Mouse (Mus musculus) neural tube, embryonic 11.5 days (tissue): ENCODE measurements around the gene Hoxd11. TPM values are rescaled to one million over a fixed set of nuclear protein-coding genes. Genes with fewer than 3 reads are reported as not detected.

Experiments
- ATAC-seq: fragments of 200-750 bp; cut with Nextera tagmentation; 2 replicates; pipeline ENCODE4 v1.8.0; 2017; ENCODE audit warnings: moderate number of reproducible peaks, mild to moderate bottlenecking, moderate TSS enrichment, moderate library complexity; ENCODE audit not compliant: insufficient read depth, low FRiP score, low TSS enrichment
- DNase-seq: peaks from one replicate; pipeline ENCODE4 v3.0.0-alpha.2; 2015; ENCODE audit warnings: low spot score
- H3K27ac ChIP-seq: fragments of 300-500 bp; sonication (generic); 2 replicates; pipeline ENCODE4 v1.5.1; 2014; ENCODE audit warnings: low read depth, mild to moderate bottlenecking, low read length
- H3K27me3 ChIP-seq: fragments of 300-500 bp; sonication (generic); 2 replicates; pipeline ENCODE4 v1.6.1; 2014; ENCODE audit warnings: mild to moderate bottlenecking, low read length, mixed read lengths; ENCODE audit not compliant: control insufficient read depth, insufficient read depth
- H3K36me3 ChIP-seq: fragments of 300-500 bp; sonication (generic); 2 replicates; pipeline ENCODE4 v1.6.1; 2014; ENCODE audit warnings: mild to moderate bottlenecking, low read length, moderate library complexity, mixed read lengths; ENCODE audit not compliant: control insufficient read depth, insufficient read depth
- H3K4me1 ChIP-seq: fragments of 300-500 bp; sonication (generic); 2 replicates; pipeline ENCODE4 v1.6.1; 2014; ENCODE audit warnings: low read length, mixed read lengths; ENCODE audit not compliant: control insufficient read depth, insufficient read depth
- H3K4me2 ChIP-seq: fragments of 300-500 bp; sonication (generic); 2 replicates; pipeline ENCODE4 v1.6.1; 2014; ENCODE audit warnings: low read depth, mild to moderate bottlenecking, moderate library complexity
- H3K4me3 ChIP-seq: fragments of 300-500 bp; sonication (generic); 2 replicates; pipeline ENCODE4 v1.5.1; 2014; ENCODE audit warnings: low read depth, low read length
- H3K9ac ChIP-seq: fragments of 300-500 bp; sonication (generic); 2 replicates; pipeline ENCODE4 v1.6.1; 2014; ENCODE audit warnings: mild to moderate bottlenecking, low read length
- H3K9me3 ChIP-seq: fragments of 300-500 bp; sonication (generic); 2 replicates; pipeline ENCODE4 v1.6.1; 2016; ENCODE audit warnings: low read length; ENCODE audit not compliant: control insufficient read depth
- WGBS: fragments of 180-500 bp; shearing (Covaris S2); extraction: QIAGEN DNeasy Blood & Tissue Kit; methylation state at CpG from one replicate; pipeline ENCODE4 v1.1.7; 2014; 5-methylcytosine and 5-hydroxymethylcytosine counted together
- polyA plus RNA-seq: library from polyadenylated mRNA; unstranded; fragments of >200 nt; fragmentation: Nextera tagmentation; extraction: Ambion mirVana; gene quantifications from 2 replicates; pipeline ENCODE4 v1.2.1, GENCODE M21; 2014

The Hoxd11 gene
- polyA plus RNA-seq, 1 experiment from 2014 or later, result 8.5 TPM

DNA sequence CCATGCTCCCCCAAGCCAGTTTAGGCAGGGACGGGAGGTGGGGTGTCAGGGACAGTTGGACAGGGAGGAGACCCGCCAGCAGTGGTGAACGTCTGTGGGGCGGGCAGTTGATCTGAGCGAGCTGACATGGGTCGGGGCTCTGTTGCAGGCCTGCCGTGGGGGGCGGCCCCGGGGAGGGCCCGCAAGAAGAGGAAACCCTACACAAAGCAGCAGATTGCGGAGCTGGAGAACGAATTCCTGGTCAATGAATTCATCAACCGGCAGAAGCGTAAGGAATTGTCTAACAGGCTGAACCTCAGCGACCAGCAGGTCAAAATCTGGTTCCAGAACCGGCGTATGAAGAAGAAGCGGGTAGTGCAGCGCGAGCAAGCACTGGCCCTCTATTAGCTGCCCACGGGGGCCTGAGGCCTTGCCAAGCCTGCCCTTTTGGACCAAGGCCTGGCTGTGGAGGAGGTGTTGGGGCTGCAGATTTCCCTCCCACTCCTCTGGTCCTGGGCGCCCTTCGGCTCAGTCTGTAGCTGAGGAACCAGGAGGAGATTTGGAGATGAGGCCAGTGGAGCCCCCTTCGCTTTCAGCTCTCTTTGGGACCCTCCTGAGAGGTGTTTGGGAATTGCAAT lies 3.6 kb upstream of the Hoxd11 start:
- no peak overlapping the region for H3K9ac ChIP-seq
- WGBS, result 3% methylated on average over 24 of the region's 24 CpGs
- H3K9me3 ChIP-seq, result no peaks in the 10 kb centered on the region
- ATAC-seq (no peak), DNase-seq (peak; percentile 28)
- 0 out of 2 replicates have a peak, but pooled peaks cover 6% of the 10 kb centered on the region for H3K4me1 ChIP-seq
- H3K4me3 ChIP-seq, result peak overlapping the region; percentile 15
- peaks cover 100% of the 10 kb centered on the region for H3K27me3 ChIP-seq
- no peak overlapping the region for H3K27ac ChIP-seq
- peak overlapping the region; percentile 13 for H3K4me2 ChIP-seq
- no peaks in the 10 kb centered on the region for H3K36me3 ChIP-seq

DNA sequence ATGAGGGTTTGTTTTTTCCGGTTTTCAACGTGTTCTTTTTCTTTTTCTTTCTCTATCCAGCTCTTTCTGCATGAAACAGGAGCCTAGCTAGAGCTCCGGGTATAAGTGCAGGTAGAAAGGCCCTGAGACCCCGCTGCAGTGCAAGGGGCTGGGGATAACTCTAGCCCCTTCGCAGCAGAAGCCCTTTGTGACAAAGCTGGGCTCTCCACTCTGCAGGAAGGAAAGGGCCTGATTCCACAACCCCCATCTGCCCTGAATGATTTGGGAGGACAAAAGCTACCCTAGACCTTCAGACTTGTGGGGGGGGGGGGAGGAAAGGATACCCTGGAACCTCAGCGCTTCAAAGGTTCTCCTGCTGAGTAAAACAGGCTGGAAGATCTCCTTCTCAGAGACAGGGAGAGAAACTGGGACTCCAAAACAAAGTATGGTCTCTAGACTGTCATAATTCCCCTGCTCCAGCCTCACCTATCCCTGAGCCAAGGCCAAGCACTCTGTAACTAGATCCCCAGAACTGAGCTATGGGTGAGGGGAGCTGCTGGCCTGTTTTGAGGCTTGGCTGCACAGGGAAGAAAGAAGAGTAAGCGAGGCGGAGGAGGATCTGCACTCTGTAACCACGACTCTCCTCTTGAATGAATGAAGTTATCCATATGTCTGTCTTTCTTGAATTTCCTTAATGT lies 2.8 kb upstream of the Hoxd11 start:
- Histone ChIP-seq H3K36me3 (no peaks in the 10 kb centered on the region), H3K4me3 (0 out of 2 replicates have a peak overlapping the region, but pooled peaks have one; percentile 4), H3K27ac (no peak overlapping the region), H3K4me2 (no peak overlapping the region; the same call in 1 of the 2 replicates), H3K27me3 (peaks cover 100% of the 10 kb centered on the region), H3K4me1 (0 out of 2 replicates have a peak, but pooled peaks cover 6% of the 10 kb centered on the region), H3K9ac (0 out of 2 replicates have a peak overlapping the region, but pooled peaks have one; percentile 1), H3K9me3 (no peaks in the 10 kb centered on the region)
- ATAC-seq (no peak), DNase-seq (peak; percentile 22)
- WGBS, result 3% methylated on average over 9 of the region's 9 CpGs

DNA sequence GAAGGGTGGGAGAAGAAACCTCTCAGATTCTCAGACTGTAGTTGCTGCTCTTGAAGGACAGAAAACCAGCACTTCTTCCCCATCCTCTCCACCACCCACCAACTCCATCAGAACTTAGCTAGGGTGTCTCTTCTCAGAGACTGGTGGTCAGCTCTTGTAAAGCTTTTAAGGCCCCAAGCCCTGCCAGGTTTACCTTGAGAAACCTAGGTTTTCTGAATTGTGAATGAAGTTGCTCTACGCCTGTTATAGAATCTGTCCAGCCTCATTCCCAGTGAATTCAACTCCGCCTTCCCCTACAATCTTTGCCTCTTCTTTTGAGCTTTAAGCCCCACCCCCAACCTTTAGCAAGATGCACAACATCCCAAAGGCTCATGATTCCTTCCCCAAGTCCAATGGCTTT lies 2.3 kb upstream of the Hoxd11 start:
- peak; percentile 24 for DNase-seq
- Histone ChIP-seq H3K36me3 (no peaks in the 10 kb centered on the region), H3K27ac (no peak overlapping the region), H3K27me3 (peaks cover 100% of the 10 kb centered on the region), H3K4me1 (0 out of 2 replicates have a peak, but pooled peaks cover 6% of the 10 kb centered on the region), H3K9me3 (no peaks in the 10 kb centered on the region), H3K4me2 (no peak overlapping the region), H3K9ac (no peak overlapping the region), H3K4me3 (no peak overlapping the region)
- no peak for ATAC-seq
- WGBS, result 5% methylated on average over 2 of the region's 2 CpGs

DNA sequence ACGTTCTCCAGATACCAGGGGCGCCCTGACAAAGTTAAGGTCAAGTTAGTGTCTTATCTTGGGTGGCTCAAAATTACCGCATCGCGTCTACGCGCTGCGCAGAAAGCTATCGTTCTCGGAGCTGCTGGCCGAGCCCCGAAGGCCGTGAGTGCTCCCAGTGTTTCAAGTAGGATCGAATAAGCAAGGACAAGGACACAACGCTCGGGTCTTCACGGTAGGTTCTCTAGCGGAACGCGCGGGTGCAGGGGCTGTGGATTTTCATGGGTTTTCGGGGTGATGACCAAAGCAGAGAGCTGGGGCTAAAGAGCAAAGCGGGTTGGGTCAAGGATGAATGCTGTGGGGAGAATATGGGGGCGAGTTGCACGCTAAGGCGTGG lies 227 bp downstream of the Hoxd11 start:
- peak overlapping the region; percentile 15; the same call in 1 of the 2 replicates for H3K4me2 ChIP-seq
- H3K9ac ChIP-seq, result no peak overlapping the region; the same call in 1 of the 2 replicates
- peak overlapping the region; percentile 41 for H3K4me3 ChIP-seq
- H3K9me3 ChIP-seq, result no peaks in the 10 kb centered on the region
- ATAC-seq (no peak), DNase-seq (peak; percentile 43)
- no peak overlapping the region; the same call in 1 of the 2 replicates for H3K27ac ChIP-seq
- peaks cover 100% of the 10 kb centered on the region for H3K27me3 ChIP-seq
- H3K4me1 ChIP-seq, result 0 out of 2 replicates have a peak, but pooled peaks cover 2% of the 10 kb centered on the region
- no peaks in the 10 kb centered on the region for H3K36me3 ChIP-seq
- under 1% methylated on average over 26 of the region's 26 CpGs for WGBS

DNA sequence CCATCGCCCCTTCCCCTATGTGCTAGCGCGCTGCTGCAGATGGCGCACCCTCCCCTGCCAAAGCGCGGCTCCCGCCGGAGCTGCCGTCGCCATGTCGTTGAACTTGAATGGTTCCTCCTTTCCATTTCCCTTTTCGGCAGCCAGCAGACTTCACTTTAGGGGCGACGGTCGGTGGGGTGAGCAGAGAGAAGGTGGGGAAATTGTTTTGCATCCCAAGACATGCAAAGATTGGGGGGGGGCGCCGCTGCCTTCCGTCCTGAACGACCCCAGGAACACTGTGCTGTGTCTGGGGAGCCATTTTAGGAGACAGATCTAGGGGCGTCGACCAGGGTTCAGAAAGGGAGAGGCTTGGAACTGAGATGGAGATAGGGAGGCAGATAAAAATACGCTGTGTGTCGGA lies 623 bp downstream of the Hoxd11 start:
- H3K27ac ChIP-seq, result no peak overlapping the region; the same call in 1 of the 2 replicates
- H3K4me2 ChIP-seq, result peak overlapping the region; percentile 15
- H3K9me3 ChIP-seq, result no peaks in the 10 kb centered on the region
- H3K4me3 ChIP-seq, result peak overlapping the region; percentile 41
- H3K27me3 ChIP-seq, result peaks cover 100% of the 10 kb centered on the region
- no peaks in the 10 kb centered on the region for H3K36me3 ChIP-seq
- WGBS, result under 1% methylated on average over 22 of the region's 23 CpGs
- no peak overlapping the region; the same call in 1 of the 2 replicates for H3K9ac ChIP-seq
- ATAC-seq (no peak), DNase-seq (no peak)
- H3K4me1 ChIP-seq, result 0 out of 2 replicates have a peak, but pooled peaks cover 2% of the 10 kb centered on the region

DNA sequence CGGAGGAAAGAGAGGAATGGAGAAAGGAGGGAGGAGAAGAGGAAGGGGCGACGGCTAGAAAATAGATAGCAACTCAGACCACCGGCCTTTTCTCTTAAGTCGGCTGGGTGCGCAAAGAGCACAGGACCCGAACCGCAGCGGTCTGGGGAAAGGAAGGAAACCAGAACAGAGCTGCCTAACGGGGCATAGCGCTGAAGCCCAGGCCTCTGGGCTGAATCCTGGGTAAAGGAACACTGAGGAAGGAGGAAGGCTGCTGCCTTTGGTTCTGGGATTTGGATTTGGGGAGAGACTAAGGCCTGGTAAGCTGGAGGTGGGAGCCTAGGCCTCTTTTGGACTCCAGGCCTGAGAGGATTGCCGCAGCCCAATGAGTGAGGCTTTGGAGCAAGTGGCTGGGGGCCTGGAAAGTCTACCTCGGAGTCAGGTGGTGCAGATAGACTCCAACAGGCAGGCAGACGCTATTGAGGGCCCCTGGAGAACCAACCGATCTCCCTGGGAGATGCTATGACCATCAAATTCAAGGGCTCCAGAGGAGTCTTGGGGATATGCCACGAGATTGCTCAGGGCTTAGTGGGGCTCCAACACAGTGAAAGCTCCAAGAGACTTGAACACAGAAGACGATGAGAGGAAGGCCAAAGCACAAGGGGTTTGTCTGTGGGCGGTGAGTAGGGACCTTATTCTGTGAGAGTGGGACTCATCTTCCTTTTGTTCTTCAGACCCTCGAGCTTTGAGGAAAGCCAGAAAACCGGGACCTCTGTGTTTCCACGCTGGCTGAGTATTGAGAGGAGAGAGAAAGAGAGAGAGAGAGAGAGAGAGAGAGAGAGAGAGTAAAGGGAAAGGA lies 1.4 kb downstream of the Hoxd11 start:
- peak; percentile 29 for DNase-seq
- WGBS, result 2% methylated on average over 21 of the region's 21 CpGs
- no peaks in the 10 kb centered on the region for H3K4me1 ChIP-seq
- peak overlapping the region; percentile 46 for H3K9ac ChIP-seq
- H3K27me3 ChIP-seq, result peaks cover 100% of the 10 kb centered on the region
- ATAC-seq, result no peak
- H3K4me3 ChIP-seq, result peak overlapping the region; percentile 41
- no peaks in the 10 kb centered on the region for H3K36me3 ChIP-seq
- peak overlapping the region; percentile 15 for H3K4me2 ChIP-seq
- H3K9me3 ChIP-seq, result no peaks in the 10 kb centered on the region
- H3K27ac ChIP-seq, result no peak overlapping the region

DNA sequence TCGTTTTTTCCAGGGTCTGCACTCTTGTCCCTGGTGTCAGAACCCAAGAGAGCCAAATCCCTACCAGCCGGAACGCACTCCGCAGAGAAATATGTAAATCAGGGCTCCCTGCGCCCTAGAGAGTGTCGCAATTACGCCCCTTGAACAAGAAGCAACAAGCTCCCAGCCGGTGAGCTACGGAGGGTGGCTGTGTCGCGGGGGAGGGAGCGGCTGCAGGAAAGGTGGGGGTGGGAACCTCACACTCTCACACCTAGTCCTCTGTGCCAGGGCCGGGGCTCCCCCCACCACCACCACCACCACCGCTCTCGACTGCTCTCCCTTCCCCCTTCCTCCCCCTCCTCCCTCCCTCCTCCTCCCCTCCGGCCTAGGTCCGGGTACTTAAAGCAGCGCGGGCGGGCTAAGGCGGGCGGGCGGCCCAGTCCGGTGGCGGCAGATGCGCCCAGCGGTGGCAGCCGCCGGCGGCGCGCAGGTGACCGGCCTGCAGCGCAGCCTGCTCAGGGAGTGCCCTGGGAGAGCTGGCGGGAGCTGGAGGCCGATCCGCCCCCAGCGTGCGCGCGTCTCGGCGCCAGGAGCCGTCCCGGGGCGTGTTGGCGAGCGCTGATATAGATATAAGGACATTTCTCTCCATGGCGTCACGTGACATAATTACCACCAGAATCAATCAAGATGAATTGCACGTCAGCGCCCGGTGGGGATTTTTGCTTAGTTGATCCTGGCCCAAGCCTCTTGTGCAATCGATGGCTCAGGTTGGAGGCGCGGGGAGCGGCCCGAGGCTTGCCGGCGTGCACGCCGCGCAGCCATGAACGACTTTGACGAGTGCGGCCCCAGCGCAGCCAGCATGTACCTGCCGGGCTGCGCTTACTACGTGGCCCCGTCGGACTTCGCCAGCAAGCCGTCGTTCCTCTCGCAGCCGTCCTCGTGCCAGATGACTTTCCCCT lies 2.5 kb downstream of the Hoxd11 start:
- peak overlapping the region; percentile 70 for H3K9ac ChIP-seq
- WGBS, result under 1% methylated on average over 73 of the region's 78 CpGs
- no peaks in the 10 kb centered on the region for H3K36me3 ChIP-seq
- 0 out of 2 replicates have a peak overlapping the region, but pooled peaks have one; percentile 39 for H3K27ac ChIP-seq
- ATAC-seq (peak; percentile 28; the same call in 1 of the 2 replicates), DNase-seq (peak; percentile 58)
- peaks cover 98% of the 10 kb centered on the region for H3K27me3 ChIP-seq
- no peaks in the 10 kb centered on the region for H3K9me3 ChIP-seq
- H3K4me1 ChIP-seq, result no peaks in the 10 kb centered on the region
- H3K4me3 ChIP-seq, result peak overlapping the region; percentile 41
- H3K4me2 ChIP-seq, result peak overlapping the region; percentile 32
